Mouse (Mus musculus): ENCODE measurements around the gene Tmbim7.
"Not testable (repeated sequence)": the region's sequence is repeated elsewhere in the genome, so short reads cannot be mapped to it uniquely, and the experiment has no call there.

The Tmbim7 gene

DNA sequence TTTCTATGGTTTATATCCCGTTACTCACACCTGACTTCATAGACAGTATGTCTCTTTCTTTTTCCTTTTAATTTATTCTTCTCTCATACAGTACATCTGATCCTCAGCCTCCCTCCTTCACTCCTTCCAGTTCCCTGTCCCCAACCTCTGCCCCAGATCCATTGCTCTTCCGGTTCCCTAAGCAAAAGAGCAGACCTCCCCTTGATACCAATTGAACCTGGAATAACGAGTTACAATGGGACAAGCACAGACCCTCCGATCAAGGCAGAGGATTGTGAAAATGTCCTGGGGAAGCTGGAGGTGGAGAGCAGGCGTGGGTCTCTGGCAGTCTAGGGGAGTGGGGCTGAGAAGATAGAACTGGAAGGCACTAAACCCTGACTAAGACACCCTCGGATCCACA is at the start of gene Tmbim7:
TSS of gene Tmbim7 (plus strand) at position 301 of the 400 bp plus-strand sequence.
- no peak for DNase-seq

DNA sequence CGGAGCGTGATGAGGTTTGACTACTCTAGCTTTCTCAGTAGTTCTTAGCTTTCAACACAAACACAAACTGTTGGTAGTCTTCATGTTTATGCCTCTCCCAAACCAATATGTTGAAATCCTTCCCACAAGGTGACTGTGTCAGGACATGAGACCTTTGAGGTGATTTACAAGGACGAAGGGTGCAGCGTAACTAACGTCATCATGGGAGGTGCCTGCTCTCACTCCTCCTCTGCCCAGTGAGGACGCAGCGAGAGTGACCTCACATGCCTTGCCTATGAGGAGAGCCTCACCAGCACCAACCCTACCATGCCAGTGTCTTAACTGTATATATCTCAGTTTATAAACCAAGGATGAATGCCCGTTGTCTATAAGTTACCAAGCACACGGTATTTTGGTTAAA is 43.9 kb upstream of the Tmbim7 start:
- DNase-seq = no peak

DNA sequence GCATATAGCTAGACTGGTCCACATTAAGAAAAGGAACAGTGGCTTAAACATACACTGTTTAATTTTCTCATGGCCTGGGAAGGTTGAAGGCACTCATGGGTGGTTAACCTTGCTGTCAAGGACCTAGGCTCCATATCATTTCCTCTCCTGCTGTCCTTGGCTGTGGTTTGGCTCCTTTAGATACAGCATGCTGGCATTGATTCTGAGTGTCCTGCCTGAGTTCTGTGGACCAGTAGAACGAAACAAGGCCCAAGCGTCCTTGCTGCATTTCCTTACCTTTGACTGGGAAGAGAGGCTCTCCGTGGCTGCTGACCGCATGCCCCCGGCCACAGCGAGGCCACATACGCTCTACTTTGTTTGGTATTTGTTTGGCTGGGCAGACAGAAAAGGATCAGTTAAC is 41.7 kb upstream of the Tmbim7 start:
- no peak for DNase-seq

DNA sequence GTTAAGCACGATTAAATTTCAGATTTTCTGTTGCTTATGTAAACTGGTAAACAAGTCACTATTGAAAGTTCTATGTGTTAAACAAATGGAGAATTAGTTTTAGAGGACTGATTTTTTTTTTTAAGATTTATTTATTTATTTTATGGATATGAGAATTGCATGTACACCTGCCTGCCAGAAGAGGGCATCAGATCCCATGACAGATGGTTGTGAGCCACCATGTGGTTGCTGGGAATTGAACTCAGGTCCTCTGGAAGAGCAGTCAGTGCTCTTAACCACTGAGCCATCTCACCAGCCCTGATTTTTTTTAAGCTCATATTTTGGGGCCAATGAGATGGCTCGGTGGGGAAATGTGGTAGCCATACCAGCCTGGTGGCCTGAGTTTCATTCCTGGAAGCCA is 39.1 kb upstream of the Tmbim7 start:
- DNase-seq = not testable (repeated sequence)

DNA sequence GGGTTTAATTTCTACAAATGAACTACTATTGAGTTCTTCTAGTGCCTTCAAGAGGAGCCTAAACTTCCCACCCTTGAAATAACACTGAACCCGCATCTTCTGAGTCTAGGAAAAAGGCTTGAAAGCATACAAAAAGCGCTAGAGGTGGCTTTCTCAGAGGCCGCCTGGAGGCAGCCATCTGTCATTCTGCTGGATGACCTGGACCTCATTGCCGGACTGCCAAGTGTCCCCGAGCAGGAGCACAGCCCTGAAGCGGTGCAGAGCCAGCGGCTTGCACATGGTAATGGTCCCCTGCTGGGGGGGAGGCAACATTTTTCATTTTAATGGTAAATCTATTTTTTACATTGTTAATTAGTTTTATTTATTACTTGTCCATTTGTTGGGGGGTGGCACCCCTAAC is 30.5 kb upstream of the Tmbim7 start:
- no peak for DNase-seq

DNA sequence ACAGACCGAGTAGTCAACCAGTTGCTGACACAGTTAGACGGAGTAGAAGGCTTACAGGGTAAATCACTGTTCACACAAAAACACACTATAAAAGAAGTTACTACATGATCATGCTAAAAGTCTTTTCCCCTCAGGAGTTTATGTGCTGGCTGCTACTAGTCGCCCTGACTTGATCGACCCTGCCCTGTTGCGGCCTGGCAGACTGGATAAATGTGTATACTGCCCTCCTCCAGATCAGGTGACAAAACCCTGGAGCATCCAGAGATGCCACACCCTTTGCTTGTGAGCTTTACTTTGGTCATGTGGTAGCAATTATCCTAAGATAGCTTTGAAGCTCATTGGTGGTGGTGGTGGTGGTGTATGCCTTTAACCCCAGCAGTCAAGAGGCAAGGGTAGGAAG is 20.9 kb upstream of the Tmbim7 start:
- DNase-seq = no peak

DNA sequence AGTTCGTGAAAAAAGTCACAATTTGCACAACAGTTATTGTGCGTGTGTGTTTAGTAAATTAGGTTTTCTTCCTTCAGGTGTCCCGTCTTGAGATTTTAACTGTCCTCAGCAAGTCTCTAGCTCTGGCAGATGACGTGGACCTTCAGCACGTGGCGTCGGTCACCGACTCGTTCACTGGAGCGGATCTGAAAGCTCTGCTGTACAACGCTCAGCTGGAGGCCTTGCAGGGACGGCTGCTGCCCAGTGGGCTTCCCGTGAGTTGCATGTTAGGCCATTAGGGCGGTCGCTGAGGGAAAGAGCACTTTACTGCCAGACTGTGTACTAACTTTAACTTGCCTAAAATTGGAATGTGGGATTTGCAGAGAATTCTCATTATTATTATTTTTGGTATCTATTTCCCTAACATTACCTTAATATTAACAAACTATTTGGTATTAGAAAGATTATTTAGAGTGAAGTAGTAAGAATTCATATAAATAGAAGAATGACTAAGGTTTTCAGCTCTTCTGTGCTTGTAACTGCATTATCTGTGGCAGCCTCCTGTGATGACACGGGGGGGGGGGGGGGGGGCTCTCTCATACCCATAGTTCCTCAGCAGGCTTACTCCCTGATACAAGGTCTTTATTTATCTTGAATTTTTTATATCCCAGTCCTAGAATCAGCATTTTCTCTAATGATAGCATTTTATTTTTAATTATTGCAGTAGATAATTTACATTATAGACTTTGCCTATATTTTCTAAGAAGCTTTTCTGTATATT is 19.3 kb upstream of the Tmbim7 start:
- peak; percentile 25 for DNase-seq

DNA sequence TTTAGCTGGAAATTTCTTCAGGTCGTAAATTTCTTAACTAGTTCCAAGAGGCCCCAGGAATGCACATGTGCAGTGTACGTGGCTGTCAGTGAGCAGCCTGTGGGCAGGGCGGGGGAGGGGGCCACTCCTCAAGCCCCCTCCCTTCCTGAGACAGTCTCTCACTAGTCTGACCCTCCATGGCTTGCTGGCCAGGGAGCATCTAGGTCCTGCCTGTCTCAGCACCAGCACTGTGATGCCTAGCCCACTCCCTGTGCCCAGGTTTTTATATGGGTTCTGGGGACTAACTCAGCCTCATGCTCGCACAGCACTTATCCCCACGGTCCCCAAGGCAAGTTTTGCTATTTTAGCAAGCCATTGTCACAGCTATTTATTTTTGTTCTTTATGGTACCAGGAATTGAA is 18.7 kb upstream of the Tmbim7 start:
- no peak for DNase-seq

DNA sequence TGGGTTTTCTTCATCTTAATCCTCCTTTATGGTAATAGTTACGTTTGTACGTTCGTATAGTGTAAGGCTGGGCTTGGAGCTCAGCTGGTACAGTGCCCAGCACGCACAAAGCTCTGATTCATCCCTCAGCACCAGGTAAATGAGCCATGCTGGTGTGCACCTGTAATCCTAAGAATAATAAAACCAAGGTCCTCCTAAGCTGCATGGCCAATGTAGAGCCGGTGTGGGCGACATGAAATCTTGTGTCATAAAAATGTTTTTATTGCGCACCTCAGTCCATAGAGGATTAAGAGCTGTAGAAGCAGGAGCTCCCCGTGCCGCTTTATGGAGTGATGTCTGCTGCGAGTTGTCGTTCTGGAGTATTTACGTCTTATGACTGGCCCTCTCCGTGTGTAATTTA is 17.7 kb upstream of the Tmbim7 start:
- DNase-seq = no peak

DNA sequence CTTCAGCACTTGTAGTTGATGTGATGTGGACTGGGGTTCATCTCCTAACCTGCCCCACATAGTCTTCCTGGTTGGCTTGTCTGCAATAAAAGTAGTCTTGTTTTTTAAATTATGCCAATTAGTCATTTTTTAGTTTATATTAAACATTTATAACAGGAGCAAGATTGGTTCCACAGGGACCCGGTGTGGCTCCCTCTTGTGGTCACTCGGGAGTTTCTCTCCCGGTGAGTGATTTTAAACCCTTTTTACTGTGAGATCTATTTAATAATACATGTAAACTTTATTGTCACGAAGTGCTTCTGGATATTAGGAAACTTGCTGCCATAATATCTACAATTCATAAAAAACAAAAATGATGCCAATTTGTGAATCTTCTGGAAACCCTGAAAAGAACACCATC is 17.0 kb upstream of the Tmbim7 start:
- DNase-seq = peak; percentile 15

DNA sequence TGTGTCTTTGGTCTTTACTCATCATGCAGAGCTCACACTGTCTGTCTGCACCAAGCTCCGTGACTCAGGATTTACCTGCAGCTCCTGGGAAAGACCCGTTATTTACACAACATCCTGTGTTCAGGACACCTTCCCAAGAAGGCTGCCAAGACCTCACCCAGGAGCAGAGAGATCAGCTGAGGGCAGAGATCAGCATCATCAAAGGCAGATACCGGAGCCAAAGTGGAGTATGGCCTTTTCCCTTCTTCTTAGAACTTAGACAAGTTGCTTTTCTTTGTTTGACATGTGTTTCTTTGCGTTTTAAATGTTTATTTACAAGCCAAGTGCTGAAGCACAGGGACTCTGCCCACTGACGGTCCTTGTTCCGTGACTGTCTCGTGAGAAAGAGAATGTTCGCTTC is 15.7 kb upstream of the Tmbim7 start:
- no peak for DNase-seq

DNA sequence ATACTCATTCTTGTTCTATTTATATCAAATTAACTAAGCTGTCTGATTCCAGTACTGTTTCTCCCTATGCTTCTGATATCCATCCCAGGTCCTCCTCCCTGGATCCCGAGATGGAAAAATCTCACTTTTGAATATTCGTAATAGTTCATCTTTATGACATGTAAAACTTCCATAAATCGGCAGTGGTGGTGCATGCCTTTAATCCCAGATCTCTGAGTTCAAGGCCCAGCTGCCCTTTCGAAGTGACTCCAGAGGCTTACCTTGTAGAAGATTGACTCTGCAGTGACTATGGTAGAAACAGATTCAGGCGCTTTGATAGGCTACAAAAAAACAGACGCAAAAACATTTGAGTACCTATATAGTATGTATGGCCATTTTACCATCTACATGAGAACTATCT is 6.4 kb upstream of the Tmbim7 start:
- DNase-seq = no peak

DNA sequence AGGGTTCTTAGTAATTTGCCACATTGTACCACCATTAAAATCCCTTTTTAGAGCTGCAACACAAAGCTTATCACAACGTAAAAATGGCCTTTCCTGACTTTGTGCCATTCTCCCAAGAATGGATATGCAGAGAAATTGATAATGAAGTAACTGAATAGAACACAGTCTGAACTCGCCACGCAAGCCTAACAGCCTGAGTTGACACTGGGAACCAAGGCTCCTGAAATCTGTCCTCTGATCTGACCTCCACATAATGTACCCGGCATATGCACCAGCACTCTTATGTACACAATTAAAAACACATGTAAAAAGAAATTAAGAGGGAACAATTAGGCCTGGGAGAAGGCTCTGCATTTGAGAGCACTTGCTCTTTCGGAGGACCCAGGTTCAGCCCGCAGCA is 5.7 kb upstream of the Tmbim7 start:
- DNase-seq = no peak

DNA sequence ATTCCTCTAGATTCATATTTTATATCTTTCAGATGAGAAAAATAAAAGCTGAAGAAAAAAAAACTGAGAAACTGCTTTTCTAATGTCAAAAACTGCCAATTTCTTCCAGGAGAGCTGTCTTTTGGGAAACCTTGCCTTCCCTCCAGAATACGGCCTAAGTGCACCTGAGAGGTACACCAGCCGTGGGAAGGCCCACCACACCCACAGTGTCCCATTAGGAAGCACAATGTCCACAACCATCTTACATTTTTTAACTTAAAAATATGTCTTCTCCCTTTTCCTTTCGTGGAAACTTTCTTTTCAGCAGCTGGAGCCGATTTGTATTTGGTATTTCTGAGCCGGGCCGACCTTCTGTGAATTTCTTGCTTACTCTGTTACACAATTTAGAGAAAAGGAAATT is 4.4 kb upstream of the Tmbim7 start:
- no peak for DNase-seq

DNA sequence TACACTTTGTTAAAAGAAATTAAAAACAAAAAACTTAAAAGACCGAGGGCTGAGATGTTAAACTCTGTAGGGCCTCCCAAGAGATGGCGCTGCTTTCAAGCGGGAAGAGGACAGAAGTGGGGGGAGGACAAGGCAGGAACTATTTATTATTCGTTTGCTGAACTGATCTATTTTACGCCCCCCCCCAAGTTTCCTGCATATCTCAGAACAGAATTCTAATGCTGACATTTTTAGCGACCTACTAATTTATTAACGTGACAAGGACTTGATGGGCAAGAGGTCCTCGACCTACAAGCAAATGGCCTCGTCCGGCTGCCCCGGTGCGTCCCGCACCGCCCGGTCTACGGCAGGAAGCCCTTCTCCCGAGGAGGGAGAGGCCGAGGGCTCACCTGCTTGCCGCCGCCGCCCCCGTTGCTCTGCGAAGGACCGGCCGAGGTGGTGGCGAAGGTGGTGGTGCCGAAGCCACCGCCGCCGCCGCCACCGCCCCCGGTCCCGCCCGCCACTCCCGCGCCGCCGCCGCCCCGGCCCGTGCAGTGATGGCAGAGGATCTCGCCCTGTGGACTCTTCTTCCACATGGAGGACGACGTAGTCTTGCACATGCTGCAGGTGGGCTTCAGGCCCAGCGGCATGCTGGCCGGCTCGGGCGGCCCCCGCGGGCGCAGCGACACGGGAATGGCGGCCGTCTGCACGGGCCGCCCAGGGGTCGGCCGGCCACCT is 3.8 kb upstream of the Tmbim7 start:
- peak; percentile 75 for DNase-seq

DNA sequence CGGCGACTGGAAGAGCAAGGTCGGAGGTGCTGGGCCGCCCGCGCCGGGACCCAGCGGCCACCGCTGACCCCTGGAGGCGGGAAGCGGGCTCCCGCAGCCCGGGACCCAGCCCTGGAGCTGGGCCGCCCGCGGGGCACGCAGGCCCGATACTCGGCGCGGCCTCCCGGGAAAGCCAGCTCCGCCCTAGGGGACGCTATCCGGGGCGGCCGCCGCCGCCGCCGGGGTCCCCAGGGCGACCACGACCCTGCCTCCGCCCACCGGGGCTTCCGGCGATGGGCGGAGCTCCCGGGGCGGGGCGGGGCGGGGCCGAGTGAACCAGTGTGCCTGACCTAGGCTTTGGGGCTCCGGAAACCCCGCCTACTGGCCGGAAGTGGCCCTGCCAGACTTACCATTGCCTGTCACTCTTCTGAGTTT is 3.3 kb upstream of the Tmbim7 start:
- peak; percentile 95 for DNase-seq

DNA sequence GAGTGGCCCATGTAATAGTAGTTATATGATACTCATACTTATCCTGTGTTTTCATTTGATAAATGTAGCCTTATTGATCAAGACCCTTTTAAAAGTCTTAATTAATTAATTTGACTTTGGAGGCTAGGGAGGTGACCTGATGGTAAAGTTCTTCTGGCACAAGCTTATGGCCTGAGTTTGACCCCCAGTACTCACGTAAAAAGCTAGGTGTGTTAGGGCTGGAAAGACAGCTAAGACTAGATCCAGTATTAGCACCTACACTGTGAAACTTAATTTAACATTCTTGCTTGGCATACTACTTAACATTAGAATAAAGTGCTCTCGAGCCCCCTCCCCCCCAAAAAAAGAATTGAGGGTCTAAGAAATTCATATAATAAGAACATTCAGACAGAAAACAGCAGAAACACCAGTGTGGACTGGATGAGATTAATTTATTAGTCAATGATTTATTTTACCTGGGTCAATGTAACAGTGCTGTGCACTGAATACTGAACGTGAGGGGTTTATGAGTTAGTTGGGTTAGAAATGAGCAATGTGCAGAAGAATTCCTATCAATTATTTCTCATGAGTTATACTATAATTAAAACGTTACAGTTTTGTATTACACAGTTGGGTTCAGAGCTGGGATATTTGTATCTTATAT is 2.7 kb upstream of the Tmbim7 start:
- no peak for DNase-seq

DNA sequence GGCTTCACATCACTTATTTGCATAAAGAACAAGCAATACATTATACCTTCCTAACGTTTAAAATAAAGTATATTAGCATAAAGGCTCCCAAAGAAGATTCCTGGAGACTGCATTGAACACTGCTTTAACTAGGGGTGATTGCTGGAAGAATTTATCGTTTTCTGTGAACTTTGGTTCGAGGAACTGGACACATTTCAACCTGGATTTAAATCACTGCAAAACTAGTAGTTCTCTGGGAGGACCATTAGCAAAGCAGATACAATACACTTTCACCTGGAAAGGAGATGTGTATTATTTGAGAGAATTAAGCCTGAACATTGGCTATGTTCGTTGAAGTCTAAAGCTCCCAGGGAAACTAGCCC is 2.2 kb upstream of the Tmbim7 start:
- no peak for DNase-seq

DNA sequence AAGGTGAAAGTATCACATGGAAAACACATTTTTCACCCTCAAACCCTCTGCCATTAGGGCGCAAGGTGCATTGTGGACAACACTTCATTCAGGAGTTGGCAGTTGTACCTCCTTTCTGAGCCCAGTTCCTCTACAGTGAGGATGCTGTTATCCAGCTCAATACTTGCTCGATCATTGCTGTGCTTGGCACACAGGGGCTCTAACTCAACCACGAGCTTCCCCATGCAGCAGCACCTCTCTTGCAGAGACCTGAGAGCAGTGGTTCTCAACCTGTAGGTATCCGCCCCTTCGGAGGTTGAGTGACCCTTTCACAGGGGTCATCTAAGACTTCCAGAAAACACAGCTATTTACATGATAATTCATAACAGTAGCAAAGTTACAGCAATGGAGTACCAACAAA is 640 bp downstream of the Tmbim7 start:
- DNase-seq = no peak

DNA sequence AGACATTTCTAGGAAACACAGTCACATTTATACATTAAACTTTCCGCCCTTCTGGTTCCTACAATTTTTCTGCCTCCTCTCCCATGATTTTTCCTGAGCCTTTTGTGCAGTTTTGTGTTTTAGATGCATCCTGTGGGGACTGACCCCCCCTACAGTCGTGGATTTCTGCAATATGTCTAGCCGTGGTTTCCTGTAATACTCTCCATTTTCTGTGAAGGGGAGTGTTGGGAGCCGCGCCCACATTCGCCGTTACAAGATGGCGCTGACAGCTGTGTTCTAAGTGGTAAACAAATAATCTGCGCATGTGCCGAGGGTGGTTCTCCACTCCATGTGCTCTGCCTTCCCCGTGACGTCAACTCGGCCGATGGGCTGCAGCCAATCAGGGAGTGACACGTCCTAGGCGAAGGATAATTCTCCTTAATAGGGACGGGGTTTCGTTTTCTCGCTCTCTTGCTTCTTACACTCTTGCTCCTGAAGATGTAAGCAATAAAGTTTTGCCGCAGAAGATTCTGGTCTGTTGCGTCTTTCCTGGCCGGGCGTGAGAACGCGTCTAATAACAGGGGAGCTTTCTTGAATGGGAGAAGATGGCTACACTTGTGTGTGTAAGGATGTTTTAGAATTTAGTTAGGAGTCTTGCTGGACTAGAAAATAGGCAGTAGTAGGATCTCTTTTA is 2.1 kb downstream of the Tmbim7 start:
- not testable (repeated sequence) for DNase-seq

DNA sequence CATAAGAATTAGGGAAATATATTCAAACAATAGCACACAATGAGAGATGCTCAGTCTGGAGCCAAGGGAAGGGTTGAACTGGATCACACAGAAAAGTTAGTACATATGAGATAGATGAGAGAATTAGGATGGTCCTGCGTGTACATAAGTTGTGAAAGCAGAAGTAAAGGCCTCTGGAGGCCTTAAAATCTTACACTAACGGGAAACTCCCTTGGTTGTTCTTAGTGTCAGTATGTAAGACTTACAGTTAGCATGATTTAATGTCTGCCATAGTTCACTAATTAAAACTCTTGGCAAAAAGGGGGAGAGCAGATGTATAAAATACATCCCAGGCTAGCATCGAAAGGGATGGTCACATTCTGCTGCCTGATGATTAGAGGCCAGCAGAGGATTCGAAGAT is 2.8 kb downstream of the Tmbim7 start:
- DNase-seq = no peak

DNA sequence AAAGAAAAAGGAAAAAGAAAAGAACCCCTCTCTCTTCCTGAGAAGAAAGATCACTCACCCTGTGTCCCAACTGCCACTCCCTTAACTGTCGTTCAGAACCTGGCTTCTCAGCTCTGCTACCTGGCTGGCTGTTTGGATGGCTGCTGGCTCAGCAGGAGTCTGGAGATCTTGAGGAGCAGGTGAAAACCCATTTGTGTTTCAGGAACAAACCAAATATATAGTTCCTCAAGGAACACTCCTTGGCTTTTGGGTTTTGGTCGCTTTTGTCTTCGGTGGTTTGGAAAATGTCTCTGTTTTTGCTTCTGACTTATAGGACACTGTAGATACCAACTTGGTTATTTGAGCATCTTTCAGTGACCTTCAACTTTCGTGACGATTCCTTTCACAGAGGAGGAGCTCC is 6.1 kb downstream of the Tmbim7 start, which contains the start of gene Gatad1:
TSS of gene Gatad1 (minus strand) at position 101 of the 400 bp plus-strand sequence.
- DNase-seq = no peak

DNA sequence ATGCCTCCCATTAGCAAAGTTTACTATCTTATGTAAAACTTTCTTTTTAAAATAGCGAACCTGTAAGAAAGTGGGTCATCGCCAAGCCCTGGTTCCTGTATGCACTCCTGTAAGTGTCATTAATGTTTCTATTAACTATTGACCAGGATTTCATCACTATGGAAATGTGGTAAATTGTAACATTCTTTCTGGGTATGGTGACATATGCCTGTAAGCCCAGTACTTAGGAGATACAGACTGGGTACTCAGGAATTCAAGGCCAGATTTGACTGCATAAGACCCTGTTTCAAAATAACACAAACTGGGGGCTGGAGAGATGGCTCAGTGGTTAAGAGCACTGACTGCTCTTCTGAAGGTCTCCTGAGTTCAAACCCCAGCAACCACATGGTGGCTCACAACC is 14.2 kb downstream of the Tmbim7 start:
- no peak for DNase-seq

DNA sequence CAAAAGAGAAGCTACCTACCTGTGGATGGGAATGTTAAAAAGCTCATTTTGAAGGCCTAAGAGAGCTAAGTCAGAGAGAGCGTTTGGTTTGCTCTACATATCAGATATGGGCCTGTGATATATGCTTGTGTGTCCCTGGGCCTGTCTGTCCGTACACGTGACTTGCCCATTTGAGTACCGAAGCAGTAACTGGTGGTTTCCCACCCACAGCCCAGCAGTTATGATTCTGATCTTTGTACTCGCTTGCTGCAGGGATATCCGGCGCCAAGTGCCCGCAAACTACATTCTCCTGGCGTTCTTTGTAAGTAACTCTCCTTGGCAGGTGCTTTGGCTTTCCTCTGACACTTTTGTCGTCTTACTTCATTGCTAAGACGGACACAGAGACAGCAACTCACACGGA is 15.6 kb downstream of the Tmbim7 start:
- DNase-seq = no peak
